Mouse (Mus musculus) heart, postnatal 0 days (tissue): ENCODE data around the gene Mycbp2. TPM values are rescaled to one million over a fixed set of nuclear protein-coding genes. Genes with fewer than 3 reads are reported as not detected.
A peak's percentile ranks its signal among the peaks of the same experiment; 100 is the strongest.

Source experiments
- ATAC-seq: fragments of 200-750 bp; cut with Nextera tagmentation; 2 replicates; pipeline ENCODE4 v1.8.0; 2017; ENCODE audit warnings: low read depth, moderate number of reproducible peaks, moderate library complexity; ENCODE audit not compliant: insufficient read depth
- DNase-seq: peaks from one replicate; pipeline ENCODE4 v3.0.0-alpha.2; 2016; ENCODE audit warnings: low spot score
- H3K27ac ChIP-seq: fragments of 300-500 bp; sonication (generic); 2 replicates; pipeline ENCODE4 v1.5.1; 2014; ENCODE audit warnings: low read depth, mild to moderate bottlenecking
- H3K27me3 ChIP-seq: fragments of 300-500 bp; sonication (generic); 2 replicates; pipeline ENCODE4 v1.6.1; 2014; ENCODE audit warnings: low read length, mixed read lengths; ENCODE audit not compliant: control insufficient read depth, insufficient read depth
- H3K36me3 ChIP-seq: fragments of 300-500 bp; sonication (generic); replicated peaks from 2 replicates; pipeline ENCODE4 v1.6.1; 2014; ENCODE audit warnings: low read length, mixed read lengths; ENCODE audit not compliant: control insufficient read depth, insufficient read depth
- H3K4me1 ChIP-seq: fragments of 300-500 bp; sonication (generic); 2 replicates; pipeline ENCODE4 v1.6.1; 2014; ENCODE audit warnings: antibody characterized with exemption; ENCODE audit not compliant: control insufficient read depth, insufficient read depth
- H3K4me2 ChIP-seq: fragments of 300-500 bp; sonication (generic); 2 replicates; pipeline ENCODE4 v1.6.1; 2014; ENCODE audit warnings: low read depth, mild to moderate bottlenecking, low read length, moderate library complexity
- H3K4me3 ChIP-seq: fragments of 300-500 bp; sonication (generic); 2 replicates; pipeline ENCODE4 v1.5.1; 2014; ENCODE audit warnings: low read depth, low read length
- H3K9ac ChIP-seq: fragments of 300-500 bp; sonication (generic); replicated peaks from 2 replicates; pipeline ENCODE4 v1.6.1; 2014; ENCODE audit warnings: low read depth, low read length, mixed read lengths
- H3K9me3 ChIP-seq: fragments of 300-500 bp; sonication (generic); replicated peaks from 2 replicates; pipeline ENCODE4 v1.6.1; 2016; ENCODE audit warnings: low read length; ENCODE audit not compliant: control insufficient read depth
- CTCF ChIP-seq: IDR thresholded peaks from 2 replicates; pipeline ENCODE4 v1.5.1; 2016; ENCODE audit warnings: antibody characterized with exemption, control low read depth, low read depth
- EP300 ChIP-seq: IDR thresholded peaks from 2 replicates; pipeline ENCODE4 v1.6.1; 2016; ENCODE audit warnings: antibody characterized with exemption, low read depth
- WGBS: fragments of 180-500 bp; shearing (Covaris S2); extraction: QIAGEN DNeasy Blood & Tissue Kit; methylation state at CpG from one replicate; pipeline ENCODE4 v1.1.7; 2014; 5-methylcytosine and 5-hydroxymethylcytosine counted together
- polyA plus RNA-seq: library from polyadenylated mRNA; unstranded; fragments of >200 nt; fragmentation: Nextera tagmentation; extraction: Ambion mirVana; gene quantifications from 2 replicates; pipeline ENCODE4 v1.2.1, GENCODE M21; 2015
- total RNA-seq: library from RNA; depleted of rRNA; stranded (reverse); fragments of >200 nt; gene quantifications from 2 replicates; pipeline ENCODE4 v1.2.3, GENCODE M21; 2014; ENCODE audit warnings: low replicate concordance

The Mycbp2 gene
- total and polyA plus RNA-seq, 2 experiments from 2014 or later = 8.7 to 20.2 TPM

- Histone ChIP-seq H3K4me2 (no peak overlapping the region), H3K9me3 (no peaks in the 10 kb centered on the region), H3K27me3 (no peaks in the 10 kb centered on the region), H3K36me3 (no peaks in the 10 kb centered on the region), H3K4me3 (no peak overlapping the region), H3K9ac (no peak overlapping the region), H3K4me1 (no peaks in the 10 kb centered on the region), H3K27ac (no peak overlapping the region)
- 72% methylated on average over 3 of the region's 3 CpGs for WGBS
- DNase-seq = no peak
- TF ChIP-seq EP300 (no peak), CTCF (no peak)
- no peak for ATAC-seq
Measured at GRCm38 (mm10) chr14:103378703-103379102, 32.1 kb upstream of the Mycbp2 start.

GRCm38 (mm10) chr14:103376765-103377164, 30.2 kb upstream of the Mycbp2 start:
- no peaks in the 10 kb centered on the region for H3K36me3 ChIP-seq
- H3K4me1 ChIP-seq = no peaks in the 10 kb centered on the region
- no peaks in the 10 kb centered on the region for H3K9me3 ChIP-seq
- no peak overlapping the region for H3K27ac ChIP-seq
- WGBS = 70% methylated on average over 3 of the region's 3 CpGs
- no peak overlapping the region for H3K9ac ChIP-seq
- ATAC-seq (no peak), DNase-seq (no peak)
- TF ChIP-seq EP300 = no peak
- TF ChIP-seq CTCF = no peak
- H3K4me3 ChIP-seq = no peak overlapping the region
- H3K27me3 ChIP-seq = no peaks in the 10 kb centered on the region
- no peak overlapping the region for H3K4me2 ChIP-seq

GRCm38 (mm10) chr14:103375523-103375922, 28.9 kb upstream of the Mycbp2 start:
- no peaks in the 10 kb centered on the region for H3K36me3 ChIP-seq
- no peak overlapping the region for H3K4me3 ChIP-seq
- no peak overlapping the region for H3K27ac ChIP-seq
- no peak overlapping the region for H3K4me2 ChIP-seq
- WGBS = 84% methylated on average over 1 of the region's 1 CpGs
- DNase-seq (no peak), ATAC-seq (no peak)
- no peak overlapping the region for H3K9ac ChIP-seq
- no peak for TF ChIP-seq CTCF
- TF ChIP-seq EP300 = no peak
- H3K27me3 ChIP-seq = no peaks in the 10 kb centered on the region
- no peaks in the 10 kb centered on the region for H3K4me1 ChIP-seq
- no peaks in the 10 kb centered on the region for H3K9me3 ChIP-seq

- DNase-seq (no peak), ATAC-seq (no peak)
- 38% methylated on average over 2 of the region's 2 CpGs for WGBS
- H3K4me3 ChIP-seq = no peak overlapping the region
- H3K9me3 ChIP-seq = no peaks in the 10 kb centered on the region
- H3K4me2 ChIP-seq = no peak overlapping the region
- no peak overlapping the region for H3K9ac ChIP-seq
- H3K4me1 ChIP-seq = no peaks in the 10 kb centered on the region
- no peaks in the 10 kb centered on the region for H3K27me3 ChIP-seq
- TF ChIP-seq CTCF (no peak), EP300 (no peak)
- H3K27ac ChIP-seq = no peak overlapping the region
- H3K36me3 ChIP-seq = no peaks in the 10 kb centered on the region
Measured at GRCm38 (mm10) chr14:103363199-103363598, 16.6 kb upstream of the Mycbp2 start.

GRCm38 (mm10) chr14:103356066-103356465, 9.5 kb upstream of the Mycbp2 start:
- TF ChIP-seq EP300 (no peak), CTCF (no peak)
- 70% methylated on average over 3 of the region's 3 CpGs for WGBS

GRCm38 (mm10) chr14:103354396-103355352, 8.1 kb upstream of the Mycbp2 start:
- H3K27ac ChIP-seq = no peak overlapping the region
- no peak overlapping the region for H3K4me3 ChIP-seq
- no peaks in the 10 kb centered on the region for H3K36me3 ChIP-seq
- ATAC-seq = no peak
- no peaks in the 10 kb centered on the region for H3K27me3 ChIP-seq
- no peaks in the 10 kb centered on the region for H3K4me1 ChIP-seq
- no peak for DNase-seq
- WGBS = 26% methylated on average over 16 of the region's 18 CpGs
- peak overlapping the region; percentile 33 for H3K4me2 ChIP-seq
- TF ChIP-seq CTCF (no peak), EP300 (no peak)
- no peak overlapping the region for H3K9ac ChIP-seq
- H3K9me3 ChIP-seq = no peaks in the 10 kb centered on the region

More at GRCm38 (mm10) chr14:103356066-103356465, 9.5 kb upstream of the Mycbp2 start:
- Histone ChIP-seq H3K27me3 (no peaks in the 10 kb centered on the region), H3K4me3 (no peak overlapping the region), H3K4me2 (no peak overlapping the region), H3K4me1 (no peaks in the 10 kb centered on the region), H3K9me3 (no peaks in the 10 kb centered on the region), H3K36me3 (no peaks in the 10 kb centered on the region), H3K27ac (no peak overlapping the region), H3K9ac (no peak overlapping the region)
- DNase-seq = no peak
- ATAC-seq = no peak
